Mouse (Mus musculus) layer of hippocampus, postnatal 14 days (tissue): ENCODE measurements at regions not wholly inside any gene's neighbourhood (a gene's known extent, or its start where the extent isn't known, plus 50 kb on each side); places are given as distances from the start of the nearest gene placed in this dataset.
"Not testable (repeated sequence)": the region's sequence is repeated elsewhere in the genome, so short reads cannot be mapped to it uniquely, and the experiment has no call there.

Source experiments
- DNase-seq, 2 experiments: peaks; one replicate each; pipeline ENCODE4 v3.0.0; 2021 to 2022; ENCODE audit warnings: low spot score in 2 of 2, mixed read lengths in 1 of 2

DNA sequence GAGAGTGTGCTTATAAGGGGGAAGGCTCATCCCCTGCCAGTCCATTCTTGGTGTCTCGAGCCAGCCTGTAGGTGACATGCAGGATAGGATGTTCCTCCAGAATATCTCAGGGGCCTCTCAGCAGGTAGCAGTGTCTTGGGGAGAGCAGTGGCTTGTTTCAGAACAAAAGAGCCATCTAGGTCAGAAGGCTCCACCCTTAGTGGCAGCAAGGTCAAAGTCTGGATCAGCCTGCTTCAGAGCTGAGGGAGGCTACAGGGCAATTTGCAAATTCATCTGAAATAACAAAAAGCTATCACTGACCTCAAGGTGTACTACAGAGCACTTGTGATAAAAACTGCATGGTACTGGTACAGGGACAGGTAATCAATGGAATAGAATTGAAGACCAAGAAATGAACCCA is 1679.5 kb downstream of the Stim2 start:
- not testable (repeated sequence) for DNase-seq

DNA sequence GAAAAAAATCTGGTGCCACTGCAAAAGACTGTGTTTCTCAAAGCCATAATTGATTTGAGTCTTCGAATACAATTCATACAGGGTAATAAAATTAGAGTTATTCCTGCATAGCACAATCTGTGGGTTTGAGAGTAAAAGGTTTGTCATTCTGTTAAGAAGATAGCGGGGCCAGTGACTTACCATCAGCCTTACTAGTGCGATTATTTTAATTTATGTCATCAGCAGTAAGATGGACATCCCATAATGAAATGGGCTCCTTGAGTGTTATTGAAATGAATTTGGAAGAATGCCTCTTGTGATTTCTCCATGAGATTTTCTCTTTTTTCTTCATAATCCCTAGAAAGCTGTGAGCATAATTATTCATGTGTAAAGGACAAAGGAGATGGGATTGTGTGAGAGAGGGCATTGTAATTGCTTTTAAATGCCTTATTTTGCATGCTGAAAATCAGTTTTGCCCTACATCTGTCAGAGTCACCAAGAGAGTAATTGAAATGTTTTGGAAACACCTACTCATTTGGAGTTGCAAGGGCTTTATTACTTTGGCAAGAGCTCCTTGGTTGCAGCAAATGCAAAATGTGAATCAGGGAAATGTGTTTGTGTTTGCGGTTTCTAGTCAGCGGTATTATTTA is 1692.9 kb downstream of the Stim2 start:
- peak in 1 of 2 experiments; percentile 12 for DNase-seq

DNA sequence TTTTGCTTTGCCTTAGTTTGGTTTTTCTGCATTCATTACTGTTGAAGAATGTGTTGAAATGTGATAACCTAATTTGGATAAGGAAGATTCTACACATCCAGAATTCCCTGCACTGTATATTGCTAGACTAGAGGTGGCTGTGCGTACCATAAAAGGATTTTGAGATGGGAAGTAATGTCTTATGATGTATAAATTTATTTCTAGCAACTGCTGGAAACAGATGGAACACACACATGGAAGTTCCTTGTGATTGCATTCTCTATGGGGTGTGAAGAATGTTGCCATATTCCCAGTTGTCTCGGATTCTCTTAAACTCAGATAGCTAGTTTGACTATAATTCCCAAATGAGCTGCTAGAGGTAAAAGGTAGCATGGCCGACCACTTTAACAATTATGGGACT is 1706.2 kb downstream of the Stim2 start:
- no peak for DNase-seq

DNA sequence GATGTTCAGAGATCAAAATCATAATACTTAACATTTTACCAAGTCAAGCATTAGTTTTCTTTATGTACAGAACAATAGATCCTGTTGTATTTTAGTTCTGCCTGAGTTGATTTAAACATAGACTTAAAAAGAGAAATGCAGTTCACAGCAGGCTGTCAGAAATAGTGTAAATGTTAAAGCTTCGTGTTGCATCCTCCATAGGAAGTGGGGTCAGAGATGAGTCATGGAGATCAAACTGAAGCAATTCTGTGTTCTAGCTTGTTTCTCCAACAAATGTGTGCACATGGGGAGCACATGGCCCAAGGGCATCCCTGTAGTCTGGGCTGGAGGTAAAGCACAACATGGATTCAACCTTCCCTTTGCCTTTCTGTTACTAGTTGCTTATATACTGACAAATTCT is 1713.5 kb downstream of the Stim2 start:
- DNase-seq = no peak

DNA sequence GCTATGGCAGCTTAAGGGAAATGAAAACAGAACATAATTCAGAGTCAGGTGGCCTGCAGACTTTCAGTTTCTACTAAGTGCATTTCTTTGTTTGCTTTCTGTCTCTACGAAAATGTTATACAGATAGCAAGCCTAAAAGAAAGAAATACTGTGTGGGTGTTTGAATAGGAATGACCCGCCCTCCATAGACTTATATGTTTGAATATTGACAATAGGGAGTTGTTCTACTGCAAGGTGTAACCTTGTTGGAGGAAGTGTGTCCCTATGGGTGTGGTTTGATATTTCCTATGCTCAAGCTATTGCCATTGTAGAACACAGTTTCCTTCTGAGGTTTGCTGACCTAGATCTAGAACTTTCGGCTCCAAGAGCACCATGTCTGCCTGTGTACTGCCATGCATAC is 1736.8 kb downstream of the Stim2 start:
- no peak for DNase-seq

DNA sequence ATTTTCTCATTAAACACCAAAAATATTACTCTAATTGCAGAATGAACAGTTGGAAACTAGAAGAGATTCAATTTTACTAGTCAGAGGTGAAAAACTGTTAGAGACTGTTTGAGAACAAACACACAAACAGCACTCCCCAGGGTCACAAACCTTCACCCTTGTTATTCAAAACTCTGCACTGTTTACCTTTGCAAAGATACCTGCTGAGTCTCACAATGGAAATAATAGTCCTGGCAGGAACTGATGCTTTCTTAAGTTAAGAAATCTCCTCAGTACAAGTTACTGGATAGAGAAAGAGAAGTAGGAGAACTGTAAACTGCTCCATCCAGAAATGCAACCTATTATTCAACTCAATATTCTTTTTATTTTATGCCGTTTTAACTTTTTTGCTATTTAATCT is 1763.5 kb downstream of the Stim2 start:
- DNase-seq = no peak

DNA sequence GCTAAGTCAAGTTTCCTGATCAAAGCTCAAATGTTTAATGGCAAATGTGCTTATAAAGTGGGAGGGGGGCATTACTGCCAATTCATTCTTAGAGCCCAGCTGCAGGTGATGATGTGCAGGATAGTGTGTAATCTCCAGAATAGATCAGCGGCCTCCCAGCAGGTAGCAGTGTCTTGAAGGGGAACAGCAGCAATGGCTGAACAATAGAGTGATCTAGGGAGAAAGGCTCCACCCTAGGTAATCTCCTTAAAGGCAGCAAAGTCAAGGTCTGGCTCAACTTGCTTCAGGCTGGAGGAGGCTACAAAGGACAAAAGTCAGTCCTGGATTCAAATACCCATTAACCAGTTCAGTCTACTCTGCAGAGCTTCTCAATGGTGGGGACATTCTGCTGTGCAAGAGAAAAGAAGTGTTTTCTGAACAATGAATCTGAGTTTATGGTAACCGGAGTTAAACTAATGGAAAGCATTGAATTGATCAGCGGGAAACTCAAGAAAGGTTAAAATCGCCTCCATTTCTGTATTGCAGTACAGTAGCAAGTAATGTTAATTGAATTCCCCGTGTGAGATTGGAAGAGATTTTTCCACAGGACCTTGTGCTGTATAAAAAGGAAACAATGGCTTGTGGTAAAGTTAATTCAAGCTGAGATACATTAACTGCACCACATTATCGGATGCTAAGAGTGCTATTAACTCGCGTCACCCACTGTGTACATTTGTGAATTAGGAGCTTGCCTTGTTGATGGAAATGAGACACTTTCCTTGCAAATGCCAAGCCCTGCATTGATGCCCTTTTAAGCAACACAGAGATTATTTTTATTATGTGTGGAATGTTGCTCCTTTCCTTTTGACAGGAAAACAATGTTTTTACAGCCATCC is 1793.7 kb downstream of the Stim2 start:
- DNase-seq = no peak

DNA sequence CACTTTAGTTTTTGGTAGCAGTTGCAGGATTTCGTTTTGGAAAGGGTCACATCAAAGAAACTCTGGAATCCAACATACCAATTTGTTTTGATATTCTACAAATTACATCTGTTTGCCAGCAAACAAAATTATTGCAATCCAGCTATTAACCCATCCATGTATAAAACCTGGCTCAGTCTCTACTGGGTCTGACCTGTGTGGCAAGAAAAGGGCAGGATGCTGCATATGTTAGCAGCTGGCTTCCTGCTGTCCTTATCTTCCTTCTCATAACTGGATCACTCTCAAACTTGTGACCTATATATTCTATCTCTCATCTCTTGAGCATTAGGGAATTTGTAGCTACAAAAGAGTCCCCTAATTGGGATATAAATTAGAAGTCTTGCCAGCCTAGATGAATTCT is 1794.4 kb downstream of the Stim2 start:
- DNase-seq = no peak
